Mouse (Mus musculus) embryonic fibroblast, embryonic 13.5 days (primary cell): ENCODE data around the gene Trpc4.

Experiments used
- CTCF ChIP-seq: IDR thresholded peaks from 2 replicates; pipeline ENCODE4 v1.5.1; 2011; ENCODE audit warnings: mild to moderate bottlenecking, control low read depth, low read length, moderate library complexity, borderline replicate concordance; ENCODE audit not compliant: insufficient read depth
- POLR2A ChIP-seq: IDR thresholded peaks from 2 replicates; pipeline ENCODE4 v1.6.1; 2011; ENCODE audit warnings: low read depth, mild to moderate bottlenecking, control low read depth, low read length, moderate library complexity

DNA sequence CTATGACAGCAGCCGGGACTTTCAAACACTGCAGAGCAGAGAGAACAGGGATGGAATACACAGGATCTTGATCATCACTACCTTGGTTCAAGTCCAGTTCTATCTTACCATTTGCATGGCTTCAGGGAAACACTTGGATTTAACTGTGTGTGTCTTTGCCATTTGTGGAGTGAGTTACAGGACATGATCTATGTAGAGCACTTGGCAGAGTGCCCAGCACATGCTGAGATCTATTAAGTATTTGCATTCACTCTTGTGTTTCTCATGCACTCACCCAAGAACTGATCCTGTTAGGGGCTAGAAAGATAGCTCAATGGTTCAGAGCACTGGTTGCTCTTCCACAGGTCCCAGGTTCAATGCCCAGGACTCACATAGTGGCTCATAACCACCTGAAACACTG lies 21.5 kb downstream of the Trpc4 start:
- TF ChIP-seq POLR2A, result no peak
- no peak for TF ChIP-seq CTCF
